Mouse (Mus musculus) olfactory bulb, adult 2 months (tissue): ENCODE data around the gene Itgb8.

Source experiments
- CTCF ChIP-seq: fragments of 200-500 bp; IDR thresholded peaks from 2 replicates; pipeline ENCODE4 v1.5.1; 2012; ENCODE audit warnings: low read depth, mild to moderate bottlenecking, low read length, moderate library complexity; ENCODE audit not compliant: insufficient read depth
- POLR2A ChIP-seq: fragments of 200-500 bp; IDR thresholded peaks from 2 replicates; pipeline ENCODE4 v1.6.1; 2012; ENCODE audit warnings: mild to moderate bottlenecking, low read depth, low read length, moderate library complexity; ENCODE audit not compliant: insufficient read depth

DNA sequence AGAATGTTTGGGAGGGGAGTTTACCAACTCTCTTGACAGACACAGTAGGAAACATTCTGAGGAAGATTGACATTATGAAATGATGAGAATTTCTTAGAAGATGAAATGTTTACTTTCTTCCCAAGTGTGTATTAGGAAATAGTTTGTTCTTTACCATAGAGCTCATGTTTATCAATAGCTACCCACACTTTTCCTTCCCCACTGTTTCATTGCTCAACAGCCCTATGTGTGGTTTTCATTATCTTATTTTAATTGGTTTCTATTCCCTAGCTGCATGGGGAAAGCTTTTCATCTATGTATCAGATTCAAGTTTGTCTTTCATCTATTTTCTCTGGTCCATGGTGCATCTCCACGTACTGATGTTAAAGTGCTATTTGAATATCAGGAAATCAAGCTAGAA lies 37.7 kb upstream of the Itgb8 start:
- TF ChIP-seq POLR2A, result no peak
- no peak for TF ChIP-seq CTCF
